Mouse (Mus musculus): ENCODE data around the gene Eif4ebp2.

The Eif4ebp2 gene

DNA sequence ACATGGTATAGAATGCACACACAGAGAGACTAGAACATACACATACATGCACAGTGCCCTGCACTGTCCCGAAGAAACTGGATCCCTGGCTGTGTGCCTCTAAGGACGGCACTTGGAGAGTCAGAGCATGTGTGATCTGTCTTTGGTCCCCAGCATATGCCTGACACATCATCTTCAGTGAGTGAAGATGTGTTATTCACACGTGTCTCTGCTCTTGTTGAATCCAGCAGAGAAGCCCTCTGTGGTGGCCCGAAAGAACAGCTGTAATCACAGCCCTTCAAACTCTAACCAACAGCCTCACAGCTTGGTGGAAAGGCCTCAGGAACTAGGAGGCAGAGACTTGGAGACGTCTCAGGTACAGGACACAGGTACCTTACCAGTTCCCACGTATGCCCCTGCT is 67.3 kb downstream of the Eif4ebp2 start:
- no peak for DNase-seq (ENCODE audit: extremely low read depth, low read depth, low spot score)

DNA sequence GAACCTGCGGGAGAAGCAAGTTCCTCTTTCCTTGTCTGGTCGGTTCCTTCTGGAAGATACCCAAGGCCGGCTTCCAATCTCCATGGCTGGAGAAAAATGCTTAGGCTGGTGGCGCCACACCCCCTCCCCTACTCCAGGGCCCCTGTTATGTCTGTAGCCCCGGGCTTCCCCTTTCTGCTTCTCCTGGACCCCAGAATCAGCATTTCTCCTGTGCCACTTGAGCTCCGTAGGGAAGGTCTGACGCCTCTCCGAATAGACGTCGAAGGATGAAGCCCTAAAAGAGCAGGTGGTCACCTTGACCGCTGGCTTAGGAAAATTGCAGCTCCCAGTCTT is 68.8 kb downstream of the Eif4ebp2 start:
- no peak for DNase-seq (ENCODE audit: extremely low read depth, low read depth, low spot score)

GRCm38 (mm10) chr10:61383021-61383714 is 69.3 kb downstream of the Eif4ebp2 start, which contains the start of gene Pald1:
TSS of gene Pald1 (minus strand) at chr10:61383530.
- no peak for DNase-seq (ENCODE audit: extremely low read depth, low read depth, low spot score)

DNA sequence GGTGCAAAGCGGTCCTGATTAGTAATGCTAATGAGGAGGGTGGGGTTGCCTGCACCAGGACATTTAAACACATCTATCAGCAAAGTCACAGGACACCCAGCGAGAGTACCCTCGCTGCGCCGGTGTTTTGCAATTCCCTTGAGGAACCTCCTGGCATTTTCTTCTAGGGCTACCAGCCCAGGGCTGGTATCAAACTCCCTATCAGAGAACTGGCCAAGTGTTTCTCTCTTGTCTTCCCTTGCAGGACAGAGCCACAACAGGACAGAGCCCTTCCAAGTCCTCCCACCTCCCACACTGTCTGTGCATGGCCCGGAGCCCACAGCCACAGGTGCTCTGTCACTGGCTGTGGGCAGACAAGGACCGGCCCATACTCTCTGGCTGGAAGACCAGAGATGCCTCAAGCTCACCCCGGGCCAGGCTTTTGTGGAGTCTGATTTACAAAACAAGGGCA is 70.2 kb downstream of the Eif4ebp2 start:
- DNase-seq (ENCODE audit: extremely low read depth, low read depth, low spot score) = no peak

DNA sequence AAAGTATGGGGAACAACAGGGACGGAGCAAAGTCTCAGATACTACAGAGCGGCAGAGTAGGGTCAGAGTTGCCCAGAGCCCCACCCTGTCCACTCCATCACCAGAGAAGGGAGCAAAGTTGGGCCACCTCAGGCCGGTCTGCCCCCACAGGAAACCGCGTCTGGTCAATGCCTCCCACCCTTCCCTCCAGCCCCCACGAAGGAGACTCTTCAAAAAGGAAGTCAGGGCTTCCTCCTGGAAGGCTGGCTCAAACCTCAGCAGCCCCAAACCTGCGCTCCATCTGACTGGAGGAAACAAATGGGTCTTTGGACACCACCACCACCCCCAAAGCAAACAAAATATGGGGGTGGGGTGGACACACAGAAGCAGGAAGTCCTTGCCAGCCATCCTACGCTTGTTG is 70.6 kb downstream of the Eif4ebp2 start:
- DNase-seq (ENCODE audit: extremely low read depth, low read depth, low spot score) = no peak

DNA sequence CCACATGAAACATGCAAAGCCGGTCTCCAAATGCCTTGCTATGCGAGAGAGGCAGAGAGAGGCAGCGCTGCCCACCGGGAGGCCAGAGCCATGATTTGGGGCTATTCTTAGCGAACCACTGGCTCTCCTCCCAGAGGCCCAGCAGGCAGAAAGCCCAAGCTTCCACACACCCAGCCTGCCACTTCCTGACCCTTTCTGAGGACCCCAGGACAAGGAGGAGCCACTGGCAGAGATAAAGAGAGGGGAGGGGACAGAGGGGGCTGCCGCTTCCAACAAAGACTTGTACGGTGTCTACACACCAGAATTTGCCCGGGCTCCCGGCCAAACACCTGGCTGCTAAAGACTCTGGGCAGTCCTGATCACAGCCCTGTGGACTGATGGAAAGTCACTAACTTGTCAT is 72.3 kb downstream of the Eif4ebp2 start:
- no peak for DNase-seq (ENCODE audit: extremely low read depth, low read depth, low spot score)

DNA sequence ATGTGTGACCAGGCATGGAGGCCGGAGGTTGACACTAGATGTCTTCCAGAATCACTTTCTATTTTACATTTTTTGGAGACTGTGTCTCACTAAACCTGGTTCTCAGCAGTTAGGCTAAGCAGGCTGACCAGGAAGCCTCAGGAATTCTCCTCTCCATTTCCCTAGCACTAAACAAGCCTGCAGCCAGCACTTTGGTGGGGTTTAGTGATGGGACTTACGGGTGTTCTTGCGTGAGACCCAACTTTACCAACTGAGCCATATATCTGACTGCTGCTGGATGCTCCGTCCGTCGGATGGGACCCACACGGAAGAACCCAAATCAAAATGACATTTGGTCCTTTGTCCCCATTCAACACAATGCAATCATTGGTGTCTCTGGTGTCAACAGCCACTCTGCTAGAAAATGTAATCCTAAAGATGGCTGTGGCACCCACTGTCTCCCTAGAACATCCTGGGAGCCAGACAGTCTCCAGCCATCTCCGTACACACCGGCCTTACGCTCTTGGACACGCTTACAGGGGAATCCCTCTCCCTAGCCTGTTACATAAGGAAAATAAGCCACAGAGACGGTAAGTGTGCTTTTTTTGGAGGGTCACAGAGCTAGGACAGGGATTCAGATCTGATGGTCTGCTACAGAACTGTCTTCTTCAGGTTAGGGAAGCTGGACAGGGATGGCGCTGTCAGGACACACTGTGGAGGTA is 73.0 kb downstream of the Eif4ebp2 start:
- no peak for DNase-seq (ENCODE audit: extremely low read depth, low read depth, low spot score)

GRCm38 (mm10) chr10:61378698-61379097 is 73.8 kb downstream of the Eif4ebp2 start:
- DNase-seq (ENCODE audit: extremely low read depth, low read depth, low spot score) = no peak
